Mouse (Mus musculus) G1E (cell line): ENCODE results near the gene Efna3.

Experiments
- CTCF ChIP-seq: IDR thresholded peaks from 2 replicates; pipeline ENCODE4 v1.5.1; 2012; ENCODE audit warnings: low read depth, low read length, inconsistent platforms, mixed read lengths
- TAL1 ChIP-seq: conservative IDR thresholded peaks from 2 replicates; pipeline ENCODE4 v1.6.1; 2012; ENCODE audit warnings: low read depth, low read length, inconsistent platforms, mixed read lengths

DNA sequence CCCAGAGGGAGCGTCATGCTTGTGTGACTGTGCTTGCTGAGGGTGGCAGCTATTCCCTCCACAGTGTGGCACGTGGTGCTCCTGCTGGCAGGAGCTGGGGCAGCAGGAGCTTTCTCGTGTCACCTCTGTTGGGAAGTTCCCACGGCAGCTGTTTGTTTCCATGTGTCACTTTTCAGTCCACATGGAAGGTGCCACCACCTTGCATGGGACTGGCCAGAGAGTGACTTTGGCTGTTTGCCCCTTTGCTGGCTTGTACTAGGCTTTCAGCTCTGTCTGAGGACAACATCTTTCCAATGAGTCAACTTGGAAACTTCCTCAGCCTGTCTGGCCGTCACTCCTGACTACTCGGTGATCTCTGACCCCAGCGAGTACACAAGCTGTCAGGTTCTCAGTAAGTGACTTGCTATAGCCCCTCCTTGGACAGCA lies 34.2 kb downstream of the Efna3 start:
- no peak for TF ChIP-seq CTCF
- no peak for TF ChIP-seq TAL1
